Mouse (Mus musculus) midbrain, embryonic 10.5 days (tissue): ENCODE data around the gene Slmap. TPM values are rescaled to one million over a fixed set of nuclear protein-coding genes. Genes with fewer than 3 reads are reported as not detected.

Source experiments
- DNase-seq: peaks from one replicate; pipeline ENCODE4 v3.0.0-alpha.2; 2017; ENCODE audit warnings: low spot score
- H3K27ac ChIP-seq: fragments of 300-500 bp; sonication (generic); replicated peaks from 2 replicates; pipeline ENCODE4 v1.5.1; 2016; ENCODE audit warnings: mild to moderate bottlenecking
- H3K27me3 ChIP-seq: fragments of 300-500 bp; sonication (generic); 2 replicates; pipeline ENCODE4 v1.6.1; 2016; ENCODE audit warnings: low read depth, mild to moderate bottlenecking; ENCODE audit not compliant: poor library complexity, severe bottlenecking
- H3K36me3 ChIP-seq: fragments of 300-500 bp; sonication (generic); 2 replicates; pipeline ENCODE4 v1.6.1; 2016; ENCODE audit warnings: mild to moderate bottlenecking, moderate library complexity
- H3K4me1 ChIP-seq: fragments of 300-500 bp; sonication (generic); 2 replicates; pipeline ENCODE4 v1.6.1; 2016
- H3K4me3 ChIP-seq: fragments of 300-500 bp; sonication (generic); 2 replicates; pipeline ENCODE4 v1.5.1; 2016; ENCODE audit warnings: mild to moderate bottlenecking, moderate library complexity
- H3K9me3 ChIP-seq: fragments of 300-500 bp; sonication (generic); replicated peaks from 2 replicates; pipeline ENCODE4 v1.6.1; 2016; ENCODE audit warnings: mild to moderate bottlenecking
- WGBS: fragments of 180-500 bp; shearing (Covaris S2); methylation state at CpG from one replicate; pipeline ENCODE4 v1.1.7; 2016; 5-methylcytosine and 5-hydroxymethylcytosine counted together
- polyA plus RNA-seq: library from polyadenylated mRNA; unstranded; fragments of >200 nt; fragmentation: Nextera tagmentation; extraction: Ambion mirVana; gene quantifications from 2 replicates; pipeline ENCODE4 v1.2.1, GENCODE M21; 2016

Slmap gene
- polyA plus RNA-seq, 1 experiment from 2014 or later: 14.3 TPM

DNA sequence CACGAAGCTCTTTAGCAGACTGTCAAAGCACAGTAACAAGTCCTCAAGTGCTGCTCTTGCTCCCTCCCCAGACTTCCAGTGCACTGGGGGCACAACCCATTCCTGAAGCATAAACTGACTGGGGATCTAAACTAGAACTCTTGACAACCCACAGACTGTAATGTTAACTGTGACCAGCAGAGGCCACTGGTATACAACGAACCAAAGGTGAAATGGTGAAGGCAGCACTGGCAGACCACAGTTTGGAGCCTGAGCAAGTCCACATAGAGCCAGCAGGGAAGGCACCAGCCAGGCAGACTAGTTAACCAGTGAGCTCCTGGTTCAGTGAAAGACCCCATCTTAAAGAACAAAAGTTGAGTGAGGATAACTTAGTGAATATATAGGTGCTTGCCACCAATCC lies 43.6 kb downstream of the Slmap start:
- 49% methylated on average over 2 of the region's 2 CpGs for WGBS
- peak; percentile 60 for DNase-seq
- Histone ChIP-seq H3K27ac (no peak overlapping the region), H3K36me3 (no peaks in the 10 kb centered on the region), H3K9me3 (no peaks in the 10 kb centered on the region), H3K4me1 (peaks cover 14% of the 10 kb centered on the region), H3K27me3 (no peaks in the 10 kb centered on the region), H3K4me3 (no peak overlapping the region)

DNA sequence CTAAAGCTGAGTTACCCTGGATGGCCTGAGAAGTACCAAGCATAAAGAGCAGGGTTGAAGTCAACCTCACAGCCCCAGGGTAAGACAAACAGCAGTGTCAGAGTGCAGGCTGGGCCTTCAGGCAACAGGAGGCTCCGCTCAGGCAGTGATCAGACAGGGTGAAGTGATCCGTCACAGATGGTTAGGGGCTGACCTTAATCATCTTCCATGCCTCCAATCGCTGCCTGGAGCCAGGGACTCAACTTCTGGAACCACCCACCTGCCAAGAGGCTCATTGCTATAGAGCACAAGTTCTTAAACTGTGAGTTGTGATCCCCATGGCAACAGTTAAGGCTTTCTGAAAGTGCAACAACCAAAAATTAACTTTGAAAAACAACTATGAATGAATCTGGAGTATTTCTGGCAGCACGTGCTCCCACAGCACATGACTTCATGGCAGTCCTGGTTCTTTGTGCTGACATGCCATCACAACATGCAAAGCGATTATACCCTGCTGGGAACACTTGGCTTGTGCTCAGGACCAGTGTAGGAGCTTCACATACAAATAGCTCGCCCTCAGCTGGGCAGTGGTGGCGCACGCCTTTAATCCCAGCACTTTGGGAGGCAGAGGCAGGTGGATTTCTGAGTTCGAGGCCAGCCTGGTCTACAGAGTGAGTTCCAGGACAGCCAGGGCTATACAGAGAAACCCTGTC lies 46.3 kb downstream of the Slmap start:
- no peaks in the 10 kb centered on the region for H3K9me3 ChIP-seq
- peak overlapping the region; percentile 76 for H3K27ac ChIP-seq
- 67% methylated on average over 9 of the region's 9 CpGs for WGBS
- H3K27me3 ChIP-seq: no peaks in the 10 kb centered on the region
- H3K36me3 ChIP-seq: no peaks in the 10 kb centered on the region
- peaks cover 14% of the 10 kb centered on the region for H3K4me1 ChIP-seq
- DNase-seq: peak; percentile 26
- H3K4me3 ChIP-seq: no peak overlapping the region

DNA sequence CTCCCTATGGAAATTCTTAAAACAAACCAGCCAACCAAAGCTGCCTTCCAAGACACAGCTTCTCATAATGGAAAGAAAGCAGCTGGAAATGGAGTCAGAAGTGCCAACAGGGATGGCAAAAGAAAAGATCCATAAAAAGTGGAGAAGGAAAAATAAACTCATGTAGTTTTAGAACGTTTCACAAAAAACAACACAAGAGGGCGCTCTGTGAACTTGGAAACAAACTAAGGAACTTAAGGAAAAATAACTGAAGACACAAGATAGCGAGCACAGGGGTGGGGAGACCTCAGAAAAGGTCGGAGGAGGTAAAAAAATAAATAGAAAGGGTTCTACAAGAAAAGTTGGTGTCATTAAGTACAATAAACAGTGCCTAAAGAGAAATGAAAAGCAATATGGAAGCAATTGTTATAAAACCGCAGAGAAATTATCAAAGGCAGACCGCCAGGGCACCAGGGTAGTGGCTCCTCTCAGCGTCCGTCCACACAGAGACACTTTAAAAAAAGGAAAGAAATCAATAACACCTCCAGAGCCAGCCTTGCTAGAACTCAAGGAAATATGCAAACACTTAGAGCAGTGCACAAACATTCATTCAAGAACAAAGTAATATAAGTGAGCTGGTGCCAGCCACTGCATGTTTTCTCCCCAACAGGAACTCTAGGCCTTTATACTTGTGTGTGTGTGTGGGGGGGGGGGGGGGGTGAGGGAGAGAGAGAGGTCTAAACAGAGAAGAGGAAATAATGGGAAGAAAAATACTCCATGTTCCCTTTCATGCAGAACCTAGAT lies 48.1 kb downstream of the Slmap start:
- H3K27ac ChIP-seq: no peak overlapping the region
- H3K4me3 ChIP-seq: no peak overlapping the region
- no peaks in the 10 kb centered on the region for H3K36me3 ChIP-seq
- DNase-seq: no peak
- H3K9me3 ChIP-seq: no peaks in the 10 kb centered on the region
- 53% methylated on average over 8 of the region's 8 CpGs for WGBS
- no peaks in the 10 kb centered on the region for H3K27me3 ChIP-seq
- H3K4me1 ChIP-seq: peaks cover 14% of the 10 kb centered on the region

DNA sequence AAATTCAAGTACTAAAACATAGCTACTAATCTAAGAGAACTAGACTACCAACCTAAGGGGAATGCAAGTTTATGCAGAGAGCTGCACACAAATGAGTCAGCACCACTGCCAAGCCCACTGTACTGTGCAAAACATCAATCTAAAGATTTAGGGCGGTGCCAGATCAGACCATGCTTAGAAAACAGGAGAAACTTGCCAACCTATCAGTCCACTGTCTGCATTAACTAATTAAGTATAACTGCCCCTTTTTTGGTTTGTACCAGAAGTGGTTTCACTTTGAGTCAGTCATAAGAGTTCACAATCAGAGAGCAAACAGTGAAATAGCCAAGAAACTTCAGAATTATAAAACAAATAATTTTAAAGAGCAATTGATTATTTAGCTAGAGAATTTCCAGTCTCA lies 53.3 kb downstream of the Slmap start:
- Histone ChIP-seq H3K36me3 (no peaks in the 10 kb centered on the region), H3K27ac (no peak overlapping the region), H3K9me3 (no peaks in the 10 kb centered on the region), H3K4me1 (no peaks in the 10 kb centered on the region), H3K4me3 (no peak overlapping the region), H3K27me3 (no peaks in the 10 kb centered on the region)
- DNase-seq: no peak
- WGBS: 95% methylated on average over 1 of the region's 1 CpGs

DNA sequence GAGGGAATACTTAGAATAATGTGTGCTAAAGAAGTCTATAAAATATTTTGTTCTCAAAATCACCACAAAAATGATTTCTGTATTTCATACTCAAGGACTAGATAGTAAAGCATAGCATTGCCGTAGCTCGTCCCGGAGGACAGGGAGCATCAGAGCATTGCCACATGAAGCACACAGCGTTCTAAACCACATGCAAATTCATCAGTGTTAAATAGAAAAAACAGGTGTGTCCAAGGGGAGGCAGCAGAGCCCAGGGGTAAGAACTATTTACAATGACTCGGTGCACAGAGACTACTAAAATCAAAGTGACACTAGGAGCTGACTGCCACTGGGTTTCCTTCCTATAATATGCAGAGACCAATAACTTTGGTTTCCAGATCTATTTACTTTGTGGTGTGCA lies 57.0 kb downstream of the Slmap start:
- H3K9me3 ChIP-seq: no peaks in the 10 kb centered on the region
- 96% methylated on average over 5 of the region's 5 CpGs for WGBS
- DNase-seq: no peak
- H3K36me3 ChIP-seq: no peaks in the 10 kb centered on the region
- no peaks in the 10 kb centered on the region for H3K4me1 ChIP-seq
- H3K27me3 ChIP-seq: no peaks in the 10 kb centered on the region
- no peak overlapping the region for H3K4me3 ChIP-seq
- no peak overlapping the region for H3K27ac ChIP-seq

DNA sequence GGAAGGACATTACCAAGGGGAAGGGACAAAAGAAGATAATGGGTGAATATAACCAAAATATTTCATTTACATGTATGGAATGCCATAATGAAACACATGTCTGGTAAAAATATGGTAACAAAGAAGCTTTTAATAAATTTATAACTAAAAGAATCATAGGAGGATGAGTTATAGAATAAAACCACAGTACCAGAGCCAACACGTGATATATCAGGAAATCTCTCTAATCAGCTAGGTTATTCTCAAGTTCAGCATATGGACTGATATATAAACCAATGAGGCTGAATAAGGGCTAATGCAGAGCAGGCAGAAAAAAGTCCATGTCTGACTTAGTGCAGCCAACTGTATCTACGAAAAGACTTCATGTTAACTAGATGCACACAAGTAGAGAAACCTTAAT lies 58.3 kb downstream of the Slmap start:
- no peaks in the 10 kb centered on the region for H3K36me3 ChIP-seq
- no peak overlapping the region for H3K27ac ChIP-seq
- no peaks in the 10 kb centered on the region for H3K27me3 ChIP-seq
- WGBS: 97% methylated on average over 2 of the region's 2 CpGs
- DNase-seq: no peak
- H3K4me1 ChIP-seq: no peaks in the 10 kb centered on the region
- no peak overlapping the region for H3K4me3 ChIP-seq
- no peaks in the 10 kb centered on the region for H3K9me3 ChIP-seq

DNA sequence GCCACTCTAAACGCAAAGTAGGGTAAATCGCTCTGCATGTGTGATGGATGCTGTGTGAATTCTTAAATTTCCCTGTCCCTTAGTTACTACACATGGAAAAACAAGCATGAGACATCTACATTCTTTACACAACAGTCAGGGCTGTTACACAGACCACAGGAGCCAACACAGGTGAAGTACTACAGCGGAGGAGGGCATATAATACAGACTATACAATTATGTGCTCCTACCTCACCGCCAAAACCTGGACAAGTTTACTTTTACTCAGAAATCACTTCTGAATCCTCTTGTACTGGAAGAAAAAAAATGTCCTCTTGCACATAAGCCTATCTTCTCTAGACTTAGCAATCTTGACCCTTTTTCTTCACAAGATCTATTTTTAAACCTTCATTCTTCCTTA lies 66.8 kb downstream of the Slmap start:
- Histone ChIP-seq H3K4me3 (no peak overlapping the region), H3K36me3 (peaks cover 4% of the 10 kb centered on the region), H3K27me3 (no peaks in the 10 kb centered on the region), H3K4me1 (no peaks in the 10 kb centered on the region), H3K27ac (no peak overlapping the region), H3K9me3 (no peaks in the 10 kb centered on the region)
- no peak for DNase-seq
- 95% methylated on average over 4 of the region's 4 CpGs for WGBS

DNA sequence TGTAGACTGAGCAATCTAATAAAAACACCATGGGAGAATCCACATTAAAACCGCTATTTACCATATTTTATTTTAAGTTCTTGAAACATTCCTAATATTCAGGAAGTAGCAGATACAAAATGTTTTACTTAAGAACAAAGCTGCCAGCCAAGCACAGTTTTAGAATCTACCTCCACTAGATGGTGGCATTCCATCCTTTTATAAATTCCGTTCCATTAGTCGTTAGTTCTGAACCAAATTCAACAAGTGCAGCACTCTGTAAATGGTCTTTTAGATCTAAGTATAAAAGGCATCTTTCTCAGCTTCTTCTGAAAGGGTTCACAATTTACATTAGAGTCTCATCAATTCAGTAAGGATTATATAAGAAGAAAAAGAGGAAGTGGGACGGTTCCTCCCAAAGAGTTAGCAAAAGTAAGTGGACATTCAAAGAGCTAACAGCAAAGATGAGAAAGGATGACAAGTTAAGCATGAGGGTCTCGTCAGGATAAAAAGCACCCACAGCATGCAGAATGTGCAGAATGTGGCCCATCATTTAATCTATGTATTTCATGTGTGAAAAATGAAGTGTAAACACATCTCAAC lies 68.1 kb downstream of the Slmap start:
- 83% methylated on average over 5 of the region's 5 CpGs for WGBS
- Histone ChIP-seq H3K9me3 (no peaks in the 10 kb centered on the region), H3K27ac (no peak overlapping the region), H3K4me3 (no peak overlapping the region), H3K27me3 (no peaks in the 10 kb centered on the region), H3K4me1 (no peaks in the 10 kb centered on the region), H3K36me3 (peaks cover 12% of the 10 kb centered on the region)
- DNase-seq: no peak

DNA sequence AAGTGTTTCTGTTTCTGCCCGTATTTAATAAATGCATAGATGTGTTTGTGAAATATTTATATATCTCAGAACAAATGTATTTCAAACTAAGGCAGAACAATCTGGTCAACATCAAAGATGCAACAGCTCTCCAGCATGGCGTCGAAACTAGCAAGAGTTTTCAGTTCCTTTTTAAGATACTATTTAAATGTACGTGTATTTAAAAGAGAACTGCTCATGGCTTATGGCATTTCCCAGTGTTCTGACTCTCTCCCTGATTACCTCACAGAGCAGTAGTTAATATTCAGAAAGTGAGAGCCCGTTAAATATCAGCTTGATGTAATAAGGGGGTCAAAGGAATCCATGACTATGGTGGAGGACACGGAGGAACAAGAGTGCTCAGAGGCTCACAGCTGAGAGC lies 68.8 kb downstream of the Slmap start:
- H3K36me3 ChIP-seq: peaks cover 19% of the 10 kb centered on the region
- DNase-seq: no peak
- no peaks in the 10 kb centered on the region for H3K4me1 ChIP-seq
- no peak overlapping the region for H3K4me3 ChIP-seq
- WGBS: 90% methylated on average over 6 of the region's 6 CpGs
- no peaks in the 10 kb centered on the region for H3K27me3 ChIP-seq
- H3K27ac ChIP-seq: no peak overlapping the region
- no peaks in the 10 kb centered on the region for H3K9me3 ChIP-seq

DNA sequence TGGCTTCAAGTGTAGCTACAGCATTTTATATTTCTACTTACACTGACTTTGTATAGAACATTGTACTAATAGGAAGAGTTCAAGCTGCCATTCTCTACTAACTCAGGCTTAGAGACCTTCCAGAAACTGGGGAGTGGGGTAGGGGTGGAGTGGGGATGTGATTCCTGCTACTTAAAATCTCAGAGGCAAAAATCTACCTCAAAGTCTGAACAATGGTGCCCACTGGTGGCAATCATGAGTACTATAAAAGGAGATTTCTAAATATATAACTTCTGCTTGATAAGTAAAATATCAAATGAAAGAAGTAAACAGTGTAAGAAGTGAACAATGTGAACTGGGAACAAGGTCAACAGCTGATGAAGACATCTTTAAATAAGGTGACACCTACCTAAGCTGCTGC lies 75.2 kb downstream of the Slmap start:
- Histone ChIP-seq H3K36me3 (peaks cover 45% of the 10 kb centered on the region), H3K27ac (no peak overlapping the region), H3K27me3 (no peaks in the 10 kb centered on the region), H3K4me1 (peaks cover 8% of the 10 kb centered on the region), H3K4me3 (no peak overlapping the region), H3K9me3 (no peaks in the 10 kb centered on the region)
- DNase-seq: no peak

DNA sequence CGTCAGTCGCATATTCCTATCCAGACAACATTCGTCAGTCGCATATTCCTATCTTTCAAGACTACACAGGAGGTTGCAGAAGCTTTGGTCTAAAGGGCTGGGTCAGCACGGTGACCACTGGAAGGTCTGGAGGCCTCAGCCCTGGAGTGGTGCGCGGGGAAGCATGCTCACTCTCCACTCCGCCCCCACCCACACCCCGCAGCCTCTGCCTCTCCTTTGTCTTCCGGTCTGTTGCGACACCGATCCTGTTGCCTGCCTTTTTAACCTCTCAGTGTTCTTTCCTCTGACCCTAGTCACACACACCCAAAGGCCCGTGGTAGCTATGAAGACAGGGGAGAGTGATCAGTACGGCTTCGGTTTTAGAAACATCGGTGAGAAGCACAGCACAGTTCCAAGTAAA lies 79.9 kb downstream of the Slmap start:
- Histone ChIP-seq H3K4me1 (peaks cover 16% of the 10 kb centered on the region), H3K36me3 (peaks cover 15% of the 10 kb centered on the region; the same call in 1 of the 2 replicates), H3K4me3 (no peak overlapping the region), H3K27me3 (no peaks in the 10 kb centered on the region), H3K9me3 (no peaks in the 10 kb centered on the region), H3K27ac (no peak overlapping the region; the same call in 1 of the 2 replicates)
- DNase-seq: peak; percentile 15
- WGBS: 52% methylated on average over 16 of the region's 16 CpGs

DNA sequence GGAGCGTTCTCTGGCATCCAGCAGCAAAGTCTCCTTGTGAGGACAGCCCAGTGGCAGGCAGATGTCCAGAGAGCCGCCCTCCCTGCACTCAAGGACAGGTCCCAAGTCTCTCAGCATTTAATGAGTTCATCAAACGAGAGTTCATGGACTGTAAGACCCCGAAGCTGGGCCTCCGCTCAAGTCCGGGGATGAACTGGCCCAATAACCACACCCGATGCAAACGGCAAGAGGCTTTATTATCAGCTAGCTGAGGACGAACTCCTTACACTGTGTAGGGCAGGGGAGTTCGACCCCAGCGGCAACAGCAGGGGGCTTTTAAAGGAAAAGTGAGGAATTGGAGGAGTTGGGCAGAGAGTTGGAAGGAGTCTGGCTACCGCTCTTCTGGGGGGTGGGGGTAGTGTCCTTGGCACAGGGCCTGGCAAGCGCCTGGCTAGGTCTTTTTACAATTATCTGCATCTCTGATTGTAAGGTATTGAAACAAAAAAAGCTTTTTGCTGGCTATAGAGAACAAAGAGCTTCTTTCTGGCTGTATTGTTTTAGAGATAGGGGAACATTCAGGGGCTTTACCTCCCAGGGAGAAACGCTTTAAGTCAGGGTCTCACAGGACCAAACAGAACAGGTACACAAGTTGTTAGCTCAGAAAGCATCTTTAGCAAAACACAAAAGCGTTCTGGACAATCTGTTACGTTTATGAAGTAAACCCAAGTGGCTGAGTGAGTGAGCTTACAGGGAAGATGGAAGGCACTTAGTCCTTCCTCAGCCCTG lies 84.5 kb downstream of the Slmap start:
- H3K9me3 ChIP-seq: no peaks in the 10 kb centered on the region
- H3K4me1 ChIP-seq: peaks cover 15% of the 10 kb centered on the region
- no peak overlapping the region for H3K4me3 ChIP-seq
- DNase-seq: peak; percentile 21
- 0 out of 2 replicates have a peak, but pooled peaks cover 2% of the 10 kb centered on the region for H3K36me3 ChIP-seq
- H3K27ac ChIP-seq: peak overlapping the region; percentile 14
- no peaks in the 10 kb centered on the region for H3K27me3 ChIP-seq
- 18% methylated on average over 16 of the region's 16 CpGs for WGBS
